Mouse (Mus musculus) neural tube, embryonic 11.5 days (tissue): ENCODE measurements around the gene Slit3. TPM values are rescaled to one million over a fixed set of nuclear protein-coding genes. Genes with fewer than 3 reads are reported as not detected.

Experiments used
- ATAC-seq: fragments of 200-750 bp; cut with Nextera tagmentation; 2 replicates; pipeline ENCODE4 v1.8.0; 2017; ENCODE audit warnings: moderate number of reproducible peaks, mild to moderate bottlenecking, moderate TSS enrichment, moderate library complexity; ENCODE audit not compliant: insufficient read depth, low FRiP score, low TSS enrichment
- DNase-seq: peaks from one replicate; pipeline ENCODE4 v3.0.0-alpha.2; 2015; ENCODE audit warnings: low spot score
- H3K27ac ChIP-seq: fragments of 300-500 bp; sonication (generic); 2 replicates; pipeline ENCODE4 v1.5.1; 2014; ENCODE audit warnings: low read depth, mild to moderate bottlenecking, low read length
- H3K27me3 ChIP-seq: fragments of 300-500 bp; sonication (generic); 2 replicates; pipeline ENCODE4 v1.6.1; 2014; ENCODE audit warnings: mild to moderate bottlenecking, low read length, mixed read lengths; ENCODE audit not compliant: control insufficient read depth, insufficient read depth
- H3K36me3 ChIP-seq: fragments of 300-500 bp; sonication (generic); 2 replicates; pipeline ENCODE4 v1.6.1; 2014; ENCODE audit warnings: mild to moderate bottlenecking, low read length, moderate library complexity, mixed read lengths; ENCODE audit not compliant: control insufficient read depth, insufficient read depth
- H3K4me1 ChIP-seq: fragments of 300-500 bp; sonication (generic); 2 replicates; pipeline ENCODE4 v1.6.1; 2014; ENCODE audit warnings: low read length, mixed read lengths; ENCODE audit not compliant: control insufficient read depth, insufficient read depth
- H3K4me2 ChIP-seq: fragments of 300-500 bp; sonication (generic); 2 replicates; pipeline ENCODE4 v1.6.1; 2014; ENCODE audit warnings: low read depth, mild to moderate bottlenecking, moderate library complexity
- H3K4me3 ChIP-seq: fragments of 300-500 bp; sonication (generic); 2 replicates; pipeline ENCODE4 v1.5.1; 2014; ENCODE audit warnings: low read depth, low read length
- H3K9ac ChIP-seq: fragments of 300-500 bp; sonication (generic); 2 replicates; pipeline ENCODE4 v1.6.1; 2014; ENCODE audit warnings: mild to moderate bottlenecking, low read length
- H3K9me3 ChIP-seq: fragments of 300-500 bp; sonication (generic); 2 replicates; pipeline ENCODE4 v1.6.1; 2016; ENCODE audit warnings: low read length; ENCODE audit not compliant: control insufficient read depth
- WGBS: fragments of 180-500 bp; shearing (Covaris S2); extraction: QIAGEN DNeasy Blood & Tissue Kit; methylation state at CpG from one replicate; pipeline ENCODE4 v1.1.7; 2014; 5-methylcytosine and 5-hydroxymethylcytosine counted together
- polyA plus RNA-seq: library from polyadenylated mRNA; unstranded; fragments of >200 nt; fragmentation: Nextera tagmentation; extraction: Ambion mirVana; gene quantifications from 2 replicates; pipeline ENCODE4 v1.2.1, GENCODE M21; 2014

The Slit3 gene
- polyA plus RNA-seq, 1 experiment from 2014 or later = 41.3 TPM

DNA sequence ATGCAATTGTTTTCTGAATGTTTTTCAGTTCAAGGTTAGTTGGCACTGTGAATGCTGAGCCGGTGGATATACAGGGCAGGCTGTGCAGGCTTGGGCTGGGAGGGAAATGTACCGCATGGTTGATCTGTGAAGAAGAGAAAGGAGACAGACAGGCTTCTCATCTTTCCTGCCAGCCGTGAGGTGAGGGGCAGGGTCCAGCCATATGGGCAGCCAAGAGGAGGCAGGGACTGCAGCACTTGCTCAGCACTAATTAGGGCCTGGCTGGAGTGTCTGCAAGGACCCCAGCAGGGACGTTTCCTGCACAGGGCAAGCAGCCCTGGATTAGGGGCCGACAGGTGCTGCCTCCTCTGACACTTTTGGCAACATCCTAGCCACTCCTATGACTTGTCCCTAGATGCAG lies 184.1 kb downstream of the Slit3 start:
- Histone ChIP-seq H3K9ac (no peak overlapping the region), H3K9me3 (no peaks in the 10 kb centered on the region), H3K36me3 (no peaks in the 10 kb centered on the region), H3K4me1 (no peaks in the 10 kb centered on the region), H3K27ac (no peak overlapping the region), H3K4me3 (no peak overlapping the region), H3K4me2 (no peak overlapping the region), H3K27me3 (no peaks in the 10 kb centered on the region)
- WGBS = 51% methylated on average over 5 of the region's 5 CpGs
- no peak for ATAC-seq
- DNase-seq = no peak

DNA sequence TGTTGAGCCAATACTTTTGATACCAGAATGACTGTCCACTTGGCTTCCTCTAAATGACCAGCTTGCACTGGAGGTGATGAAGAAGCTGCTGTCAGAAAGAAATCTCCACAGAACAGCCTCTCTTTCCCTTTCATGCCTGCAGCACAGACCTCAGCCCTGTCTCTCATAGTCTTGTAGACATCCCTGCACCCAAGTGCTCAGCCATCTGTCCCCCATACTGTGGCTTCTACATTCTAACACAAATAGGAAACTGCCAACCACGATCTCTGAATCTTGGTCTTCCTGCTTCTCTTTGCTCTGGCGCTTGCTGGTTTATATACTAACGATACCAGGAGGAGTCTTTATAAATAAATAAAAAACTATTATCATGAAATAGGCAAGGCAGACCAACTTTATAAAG lies 184.9 kb downstream of the Slit3 start:
- H3K9me3 ChIP-seq = no peaks in the 10 kb centered on the region

DNA sequence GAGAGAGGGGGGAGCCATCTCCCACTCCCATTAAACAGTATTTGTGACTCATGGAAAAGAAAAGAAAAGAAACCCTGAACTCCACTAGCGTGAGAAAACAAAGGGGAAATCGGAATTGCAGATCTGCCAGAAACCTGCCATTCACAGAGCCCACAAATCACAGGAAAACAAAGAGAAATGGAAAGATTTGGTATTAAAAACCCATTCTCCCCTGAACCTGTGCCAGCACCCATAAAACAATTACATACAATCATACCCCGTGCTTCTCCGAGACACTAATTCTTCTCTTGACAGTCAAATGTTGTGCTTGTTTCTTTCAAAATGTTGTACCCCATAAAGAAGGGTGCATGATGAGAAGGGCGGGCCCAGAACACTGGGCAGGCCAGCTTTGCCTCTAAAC lies 185.9 kb downstream of the Slit3 start:
- ATAC-seq = no peak

More for the DNA sequence above, 184.9 kb downstream of the Slit3 start:
- no peaks in the 10 kb centered on the region for H3K4me1 ChIP-seq
- no peak overlapping the region for H3K9ac ChIP-seq
- no peaks in the 10 kb centered on the region for H3K27me3 ChIP-seq
- H3K4me2 ChIP-seq = no peak overlapping the region
- DNase-seq (no peak), ATAC-seq (no peak)
- H3K27ac ChIP-seq = no peak overlapping the region
- 89% methylated on average over 3 of the region's 3 CpGs for WGBS
- no peaks in the 10 kb centered on the region for H3K36me3 ChIP-seq
- no peak overlapping the region for H3K4me3 ChIP-seq

DNA sequence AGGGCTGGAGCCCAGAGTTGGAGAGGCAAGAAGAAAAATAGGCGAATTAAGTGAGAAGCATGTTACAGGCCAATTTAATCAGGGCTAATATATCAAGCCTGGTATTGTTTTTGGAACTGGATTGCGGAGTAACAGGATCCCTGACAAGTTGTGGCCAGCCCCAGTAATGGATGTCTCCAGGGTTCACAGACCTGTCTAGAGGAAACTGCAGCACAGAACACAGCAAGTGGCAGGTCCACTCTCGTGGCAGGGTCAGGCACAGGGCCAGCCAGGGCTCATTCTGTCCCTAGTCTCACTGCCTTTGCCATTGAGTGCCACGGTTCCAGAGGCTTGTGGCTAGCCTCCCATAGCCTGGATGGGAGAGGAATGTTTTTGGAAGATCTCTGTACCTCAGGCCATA lies 187.0 kb downstream of the Slit3 start:
- no peak for ATAC-seq
- 67% methylated on average over 4 of the region's 4 CpGs for WGBS
- Histone ChIP-seq H3K9ac (no peak overlapping the region), H3K4me3 (no peak overlapping the region), H3K9me3 (no peaks in the 10 kb centered on the region), H3K4me2 (no peak overlapping the region), H3K36me3 (no peaks in the 10 kb centered on the region), H3K27ac (no peak overlapping the region), H3K27me3 (no peaks in the 10 kb centered on the region), H3K4me1 (no peaks in the 10 kb centered on the region)
- DNase-seq = no peak

More for the DNA sequence above, 185.9 kb downstream of the Slit3 start:
- no peak overlapping the region for H3K4me3 ChIP-seq
- DNase-seq = no peak
- H3K36me3 ChIP-seq = no peaks in the 10 kb centered on the region
- H3K4me1 ChIP-seq = no peaks in the 10 kb centered on the region
- no peaks in the 10 kb centered on the region for H3K27me3 ChIP-seq
- WGBS = 55% methylated on average over 5 of the region's 5 CpGs
- no peak overlapping the region for H3K4me2 ChIP-seq
- H3K27ac ChIP-seq = no peak overlapping the region
- H3K9me3 ChIP-seq = no peaks in the 10 kb centered on the region
- no peak overlapping the region for H3K9ac ChIP-seq

DNA sequence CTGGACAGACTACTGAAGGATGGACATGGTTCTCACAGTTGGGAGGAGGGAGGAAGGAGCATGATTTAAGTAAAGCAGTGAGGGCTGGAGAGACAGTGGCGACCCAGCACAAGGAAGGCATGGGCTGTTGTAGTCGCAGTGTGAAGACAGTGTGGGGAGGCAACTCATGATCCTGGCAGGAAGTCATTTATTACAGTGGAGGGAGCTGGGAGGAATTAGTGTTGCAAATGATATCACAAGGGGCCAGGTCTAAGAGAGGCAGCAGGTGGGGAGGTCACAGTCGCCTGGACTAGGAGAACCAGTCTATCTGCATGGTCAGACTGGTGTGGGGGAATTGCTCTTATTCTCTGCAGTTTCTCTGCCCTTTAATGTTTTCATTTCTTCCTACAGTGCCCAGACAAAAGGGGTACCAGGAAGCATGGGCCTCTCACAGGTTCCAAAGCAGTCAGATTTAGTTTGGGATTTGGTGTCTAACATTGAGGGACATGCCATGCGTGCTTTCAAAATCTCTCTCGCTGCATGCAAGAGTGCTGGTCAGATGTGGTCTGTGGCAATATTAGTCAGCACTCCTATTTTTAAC lies 194.5 kb downstream of the Slit3 start:
- Histone ChIP-seq H3K36me3 (no peaks in the 10 kb centered on the region), H3K27ac (no peak overlapping the region), H3K9ac (no peak overlapping the region), H3K9me3 (no peaks in the 10 kb centered on the region), H3K4me1 (no peaks in the 10 kb centered on the region; the same call in 1 of the 2 replicates), H3K4me2 (no peak overlapping the region), H3K4me3 (no peak overlapping the region), H3K27me3 (no peaks in the 10 kb centered on the region)
- 71% methylated on average over 5 of the region's 5 CpGs for WGBS
- no peak for ATAC-seq
- DNase-seq = no peak

DNA sequence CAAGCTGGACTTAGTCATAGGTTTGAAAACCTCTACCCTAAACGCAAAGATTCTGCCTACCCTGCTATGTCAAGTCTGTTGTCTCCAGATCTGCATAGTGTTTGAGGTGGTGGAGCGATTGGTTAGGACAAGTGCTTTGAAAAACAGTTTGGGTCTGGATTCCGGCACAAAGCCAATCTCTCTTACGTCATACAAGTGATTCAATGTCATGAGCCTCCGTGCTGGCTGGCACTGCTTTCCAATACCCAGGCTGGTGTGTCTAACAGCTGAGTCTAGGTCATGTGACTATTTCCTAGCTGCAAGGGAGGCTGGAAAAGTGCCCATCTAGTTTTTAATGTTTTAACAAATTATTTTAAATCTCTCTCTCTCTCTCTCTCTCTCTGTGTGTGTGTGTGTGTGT lies 196.2 kb downstream of the Slit3 start:
- no peak for ATAC-seq
- no peak overlapping the region for H3K4me3 ChIP-seq
- 96% methylated on average over 5 of the region's 5 CpGs for WGBS

DNA sequence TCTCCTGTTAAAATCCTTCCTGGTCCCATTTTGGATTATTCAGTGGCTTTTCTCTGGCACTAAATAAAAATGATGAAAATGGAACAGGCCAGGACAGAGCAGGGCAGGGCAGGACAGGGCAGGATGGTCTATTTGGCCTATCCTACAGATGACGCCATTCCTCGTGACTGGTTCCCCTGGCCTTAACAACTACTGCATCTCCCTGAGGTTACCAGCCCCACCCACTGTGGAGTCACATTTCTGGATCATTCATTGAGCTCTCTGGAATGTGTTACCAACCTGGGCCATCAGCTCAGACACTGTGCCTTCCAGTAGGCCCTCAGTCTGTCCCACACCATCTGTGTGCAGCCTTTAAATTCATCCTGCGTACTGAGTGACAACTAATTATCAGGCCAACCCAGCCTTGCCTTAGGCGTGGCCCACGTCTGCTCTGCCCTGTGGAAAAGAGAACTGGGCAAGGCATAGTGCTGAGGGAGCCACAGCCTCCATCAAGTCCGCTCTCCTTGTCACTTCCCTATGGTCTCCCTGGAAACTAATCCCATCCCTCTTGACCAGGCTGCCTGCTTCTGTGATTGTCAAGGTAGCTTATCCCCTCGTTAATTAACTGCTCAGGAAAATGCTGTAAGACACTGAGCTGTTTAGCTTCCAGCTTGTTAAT lies 196.9 kb downstream of the Slit3 start:
- H3K9me3 ChIP-seq = no peaks in the 10 kb centered on the region
- H3K4me3 ChIP-seq = no peak overlapping the region
- H3K36me3 ChIP-seq = no peaks in the 10 kb centered on the region
- no peaks in the 10 kb centered on the region; the same call in 1 of the 2 replicates for H3K4me1 ChIP-seq
- no peak overlapping the region for H3K4me2 ChIP-seq
- 78% methylated on average over 7 of the region's 7 CpGs for WGBS
- ATAC-seq = no peak
- no peaks in the 10 kb centered on the region for H3K27me3 ChIP-seq
- no peak overlapping the region for H3K9ac ChIP-seq
- no peak for DNase-seq
- no peak overlapping the region for H3K27ac ChIP-seq

More for the DNA sequence above, 196.2 kb downstream of the Slit3 start:
- H3K9ac ChIP-seq = no peak overlapping the region
- H3K4me2 ChIP-seq = no peak overlapping the region
- no peak for DNase-seq
- no peak overlapping the region for H3K27ac ChIP-seq
- H3K9me3 ChIP-seq = no peaks in the 10 kb centered on the region
- no peaks in the 10 kb centered on the region; the same call in 1 of the 2 replicates for H3K4me1 ChIP-seq
- no peaks in the 10 kb centered on the region for H3K36me3 ChIP-seq
- no peaks in the 10 kb centered on the region for H3K27me3 ChIP-seq

DNA sequence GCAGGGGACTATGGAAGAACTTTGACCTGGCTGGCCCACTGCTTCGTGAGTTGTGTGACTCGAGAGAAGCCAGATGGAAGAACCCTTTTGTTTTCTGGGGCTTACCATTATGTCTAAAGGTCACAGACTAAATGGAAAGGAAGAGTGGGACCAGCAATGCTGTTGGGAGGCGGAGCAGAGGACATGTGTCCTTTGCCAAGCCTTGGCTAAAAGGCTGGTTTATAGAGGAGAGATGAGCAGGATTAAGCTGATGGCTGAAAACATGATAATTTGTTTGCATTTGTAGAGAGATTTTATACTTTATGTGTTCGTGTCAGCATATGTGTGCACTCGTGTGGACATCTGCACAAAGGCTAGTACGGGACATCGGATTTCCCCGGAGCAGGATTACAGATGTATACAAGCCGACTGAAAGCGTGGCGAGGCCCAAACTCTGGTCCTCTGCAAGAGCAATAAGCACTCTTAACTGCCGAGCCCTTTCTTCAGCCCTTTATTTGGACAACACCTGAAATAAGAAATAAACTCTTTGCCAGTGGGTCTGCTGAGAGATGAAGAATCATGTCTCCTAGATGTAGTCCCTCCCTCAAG lies 197.5 kb downstream of the Slit3 start:
- WGBS = 78% methylated on average over 12 of the region's 12 CpGs
- H3K36me3 ChIP-seq = no peaks in the 10 kb centered on the region
- no peak overlapping the region for H3K4me2 ChIP-seq
- no peaks in the 10 kb centered on the region for H3K9me3 ChIP-seq
- H3K9ac ChIP-seq = no peak overlapping the region
- no peaks in the 10 kb centered on the region; the same call in 1 of the 2 replicates for H3K4me1 ChIP-seq
- H3K27ac ChIP-seq = no peak overlapping the region
- H3K4me3 ChIP-seq = no peak overlapping the region
- DNase-seq (no peak), ATAC-seq (no peak)
- H3K27me3 ChIP-seq = no peaks in the 10 kb centered on the region

DNA sequence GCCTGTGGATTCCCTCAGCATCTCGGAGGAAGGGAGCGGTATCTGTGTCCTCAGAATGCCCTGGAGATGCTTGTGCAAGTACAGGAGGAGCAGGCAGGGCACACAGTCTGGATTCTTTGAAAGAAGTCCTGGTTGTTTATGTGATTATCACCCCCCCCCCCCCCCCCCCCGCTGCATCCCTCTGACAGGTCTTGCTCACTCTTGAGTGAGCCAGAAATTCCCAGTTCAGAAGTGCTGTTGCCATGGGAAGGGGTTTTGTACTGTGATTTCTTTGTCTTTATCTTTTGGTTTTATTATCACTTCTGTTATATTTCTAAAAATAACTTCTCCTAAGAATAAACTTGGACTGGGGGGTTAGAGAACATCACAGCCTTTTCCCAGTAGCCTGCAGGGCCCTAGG lies 199.5 kb downstream of the Slit3 start:
- Histone ChIP-seq H3K36me3 (no peaks in the 10 kb centered on the region), H3K4me2 (no peak overlapping the region), H3K27me3 (no peaks in the 10 kb centered on the region), H3K9me3 (no peaks in the 10 kb centered on the region), H3K4me3 (no peak overlapping the region), H3K27ac (no peak overlapping the region), H3K4me1 (no peaks in the 10 kb centered on the region; the same call in 1 of the 2 replicates), H3K9ac (no peak overlapping the region)
- WGBS = 93% methylated on average over 2 of the region's 3 CpGs
- ATAC-seq = no peak
- DNase-seq = no peak
